Mouse (Mus musculus): Measurements from ENCODE around the gene Fgg. TPM values are rescaled to one million over a fixed set of nuclear protein-coding genes. Genes with fewer than 3 reads are reported as not detected.

The Fgg gene
- polyA plus RNA-seq, 1 experiment from 2014 or later = not detected

DNA sequence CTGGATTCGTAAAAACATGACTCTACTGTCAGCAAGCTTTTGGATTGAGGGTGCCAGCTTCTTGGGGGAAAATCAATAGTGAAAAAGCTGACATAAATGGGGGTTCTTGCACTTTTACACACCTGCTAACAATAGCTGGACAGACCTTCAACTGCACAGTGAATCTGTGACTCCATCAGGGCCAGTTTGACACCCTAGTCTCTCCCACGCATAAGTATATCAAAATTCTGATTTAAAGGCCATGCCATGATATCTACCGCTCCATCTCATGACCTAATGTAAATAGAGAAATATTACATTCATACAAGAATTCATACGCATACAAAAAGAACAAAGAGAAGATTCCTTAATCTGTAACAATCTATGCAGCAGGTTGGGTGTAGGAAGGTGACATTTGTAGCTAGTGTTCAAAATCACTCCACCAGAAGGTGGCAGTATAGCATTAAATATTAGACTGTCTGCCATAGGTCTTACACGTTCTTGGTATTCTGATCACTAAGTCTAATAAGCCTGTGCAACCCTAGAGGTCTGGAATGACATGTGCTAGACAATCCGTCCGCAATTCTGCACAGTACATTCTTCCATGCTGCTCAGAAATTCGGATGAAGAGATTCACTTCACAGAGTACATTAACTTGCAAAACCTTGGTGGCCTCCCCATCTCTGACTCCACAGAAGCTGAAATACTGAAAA is 8.6 kb upstream of the Fgg start:
- Histone ChIP-seq H3K9ac (no peak overlapping the region), H3K36me3 (replicated peaks; ENCODE audit: control insufficient read depth, insufficient read depth) (no peaks in the 10 kb centered on the region), H3K4me3 (replicated peaks; ENCODE audit: low read length) (no peak overlapping the region), H3K9me3 (ENCODE audit: control insufficient read depth, low read length) (no peaks in the 10 kb centered on the region), H3K4me1 (replicated peaks; ENCODE audit: control insufficient read depth, insufficient read depth, low read length) (0 out of 2 replicates have a peak, but pooled peaks cover 10% of the 10 kb centered on the region), H3K27me3 (ENCODE audit: control insufficient read depth, insufficient read depth, low read length) (0 out of 2 replicates have a peak, but pooled peaks cover 6% of the 10 kb centered on the region), H3K4me2 (replicated peaks) (no peak overlapping the region), H3K27ac (no peak overlapping the region)
- 29% methylated on average over 8 of the region's 8 CpGs for WGBS
- DNase-seq (ENCODE audit: low spot score) (peak; percentile 93), ATAC-seq (ENCODE audit: low FRiP score) (peak; percentile 93)

DNA sequence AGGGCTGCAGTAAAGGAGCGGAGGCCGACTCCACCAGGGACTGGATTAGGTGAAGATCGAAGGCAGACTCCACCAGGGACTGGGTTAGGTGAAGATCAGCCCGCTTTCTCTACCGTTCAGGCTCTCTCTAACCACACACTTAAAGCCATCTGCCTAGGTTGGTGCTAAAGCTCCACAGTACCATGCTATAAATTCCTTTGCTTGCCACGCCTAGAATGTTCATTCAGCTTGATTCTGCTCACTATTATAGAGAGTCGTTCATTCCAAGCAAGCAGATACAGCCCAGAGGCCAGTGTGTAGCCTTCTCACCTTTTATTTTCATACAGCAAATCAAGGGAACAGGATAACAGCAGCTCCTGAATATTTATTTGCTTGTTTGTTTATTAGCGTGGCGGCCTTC is 7.5 kb upstream of the Fgg start:
- Histone ChIP-seq H3K27ac (no peak overlapping the region), H3K9ac (no peak overlapping the region), H3K4me2 (replicated peaks) (no peak overlapping the region), H3K4me1 (replicated peaks; ENCODE audit: control insufficient read depth, insufficient read depth, low read length) (0 out of 2 replicates have a peak, but pooled peaks cover 10% of the 10 kb centered on the region), H3K36me3 (replicated peaks; ENCODE audit: control insufficient read depth, insufficient read depth) (no peaks in the 10 kb centered on the region), H3K27me3 (ENCODE audit: control insufficient read depth, insufficient read depth, low read length) (0 out of 2 replicates have a peak, but pooled peaks cover 6% of the 10 kb centered on the region), H3K9me3 (ENCODE audit: control insufficient read depth, low read length) (no peaks in the 10 kb centered on the region), H3K4me3 (replicated peaks; ENCODE audit: low read length) (no peak overlapping the region)
- 83% methylated on average over 9 of the region's 9 CpGs for WGBS
- ATAC-seq (ENCODE audit: low FRiP score) (no peak), DNase-seq (ENCODE audit: low spot score) (no peak)

DNA sequence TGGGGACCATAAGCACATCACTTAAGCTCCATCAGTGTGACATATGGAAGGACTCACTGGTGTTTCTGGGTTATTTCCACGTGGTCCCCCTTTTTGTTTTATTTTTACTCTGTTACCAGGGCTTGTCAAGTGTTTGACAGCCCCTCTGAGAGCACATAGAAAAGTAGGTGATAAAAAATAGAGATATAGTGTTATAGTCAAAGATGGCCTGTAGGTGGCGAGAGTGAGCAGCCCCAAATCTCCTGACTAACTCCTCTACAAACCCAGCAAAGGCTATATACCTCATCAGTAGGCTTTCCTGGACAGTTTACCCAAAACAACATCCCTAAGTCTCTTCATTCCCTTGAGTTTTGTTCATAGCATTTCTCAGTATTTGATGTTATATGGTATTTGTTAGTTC is 5.3 kb upstream of the Fgg start:
- no peak overlapping the region for H3K27ac ChIP-seq
- H3K36me3 ChIP-seq (replicated peaks; ENCODE audit: control insufficient read depth, insufficient read depth) = no peaks in the 10 kb centered on the region
- no peak overlapping the region for H3K9ac ChIP-seq
- no peaks in the 10 kb centered on the region for H3K27me3 ChIP-seq (ENCODE audit: control insufficient read depth, insufficient read depth, low read length)
- 0% methylated on average over 2 of the region's 2 CpGs for WGBS
- H3K9me3 ChIP-seq (ENCODE audit: control insufficient read depth, low read length) = no peaks in the 10 kb centered on the region
- H3K4me3 ChIP-seq (replicated peaks; ENCODE audit: low read length) = no peak overlapping the region
- H3K4me1 ChIP-seq (replicated peaks; ENCODE audit: control insufficient read depth, insufficient read depth, low read length) = 0 out of 2 replicates have a peak, but pooled peaks cover 4% of the 10 kb centered on the region
- ATAC-seq (ENCODE audit: low FRiP score) (no peak), DNase-seq (ENCODE audit: low spot score) (peak; percentile 65)
- H3K4me2 ChIP-seq (replicated peaks) = no peak overlapping the region

DNA sequence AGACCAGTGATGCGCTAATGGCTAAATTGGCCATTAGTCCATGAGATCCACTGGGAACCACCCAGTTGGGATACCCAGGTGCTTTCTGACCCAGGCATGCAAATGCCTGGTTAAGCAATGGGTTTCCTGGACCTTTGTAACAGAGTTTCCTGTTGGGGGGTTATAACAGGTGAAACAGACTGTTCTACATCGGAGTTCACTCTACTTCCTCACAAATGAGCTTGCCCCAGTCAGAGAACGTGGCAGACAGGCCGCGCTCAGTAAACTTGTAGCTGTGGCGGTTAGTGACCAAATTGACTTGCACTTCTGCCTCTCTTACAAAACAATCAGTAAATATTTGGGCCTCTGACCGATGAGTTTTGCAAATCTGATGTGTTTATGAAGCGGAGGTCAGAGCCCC is 4.5 kb upstream of the Fgg start:
- Histone ChIP-seq H3K4me1 (replicated peaks; ENCODE audit: control insufficient read depth, insufficient read depth, low read length) (0 out of 2 replicates have a peak, but pooled peaks cover 4% of the 10 kb centered on the region), H3K4me3 (replicated peaks; ENCODE audit: low read length) (no peak overlapping the region), H3K27ac (no peak overlapping the region), H3K27me3 (ENCODE audit: control insufficient read depth, insufficient read depth, low read length) (no peaks in the 10 kb centered on the region), H3K36me3 (replicated peaks; ENCODE audit: control insufficient read depth, insufficient read depth) (no peaks in the 10 kb centered on the region), H3K9me3 (ENCODE audit: control insufficient read depth, low read length) (no peaks in the 10 kb centered on the region), H3K4me2 (replicated peaks) (no peak overlapping the region), H3K9ac (no peak overlapping the region)
- WGBS = 91% methylated on average over 8 of the region's 8 CpGs
- no peak for ATAC-seq (ENCODE audit: low FRiP score)
- no peak for DNase-seq (ENCODE audit: low spot score)

DNA sequence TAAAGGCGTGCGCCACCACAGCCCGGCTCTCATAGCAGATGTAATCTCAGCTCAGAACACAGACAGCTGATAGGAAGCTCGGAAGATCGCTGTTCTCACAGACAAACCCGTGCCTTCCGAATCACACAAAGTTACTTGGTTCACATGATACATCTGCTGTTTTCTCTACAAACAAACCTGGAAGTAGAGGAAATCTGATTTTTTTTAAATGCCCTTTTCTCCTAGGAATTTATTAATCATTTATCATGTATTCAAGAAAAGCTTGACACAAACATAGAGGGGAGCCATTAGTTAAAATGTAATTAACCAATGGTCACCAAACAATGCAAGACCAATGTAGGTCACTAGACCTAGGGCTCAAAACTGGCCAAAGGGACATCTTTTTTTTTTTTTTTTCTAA is 2.7 kb upstream of the Fgg start:
- no peak overlapping the region for H3K27ac ChIP-seq
- no peaks in the 10 kb centered on the region for H3K27me3 ChIP-seq (ENCODE audit: control insufficient read depth, insufficient read depth, low read length)
- no peak overlapping the region for H3K4me3 ChIP-seq (replicated peaks; ENCODE audit: low read length)
- no peaks in the 10 kb centered on the region for H3K9me3 ChIP-seq (ENCODE audit: control insufficient read depth, low read length)
- no peak overlapping the region for H3K9ac ChIP-seq
- no peaks in the 10 kb centered on the region for H3K36me3 ChIP-seq (replicated peaks; ENCODE audit: control insufficient read depth, insufficient read depth)
- ATAC-seq (ENCODE audit: low FRiP score) (no peak), DNase-seq (ENCODE audit: low spot score) (no peak)
- 94% methylated on average over 7 of the region's 7 CpGs for WGBS
- H3K4me1 ChIP-seq (replicated peaks; ENCODE audit: control insufficient read depth, insufficient read depth, low read length) = no peaks in the 10 kb centered on the region
- H3K4me2 ChIP-seq (replicated peaks) = no peak overlapping the region

DNA sequence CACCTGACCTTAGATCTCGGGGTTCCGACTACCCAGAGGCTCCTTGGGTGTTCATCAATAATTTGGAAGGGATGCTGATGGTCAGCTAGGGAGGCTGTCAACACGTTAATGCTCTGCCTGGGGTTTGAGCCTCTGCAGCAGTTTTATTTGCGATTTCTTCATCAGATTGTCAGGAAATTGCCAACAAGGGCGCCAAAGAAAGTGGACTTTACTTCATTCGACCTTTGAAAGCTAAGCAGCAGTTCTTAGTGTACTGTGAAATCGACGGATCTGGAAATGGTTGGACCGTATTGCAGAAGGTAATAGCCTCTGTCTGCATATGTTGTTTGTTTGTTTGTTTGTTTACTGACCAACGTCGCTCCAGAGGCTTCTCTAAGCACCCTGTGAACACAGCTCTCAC is 2.8 kb downstream of the Fgg start:
- WGBS = 85% methylated on average over 11 of the region's 11 CpGs
- H3K36me3 ChIP-seq (replicated peaks; ENCODE audit: control insufficient read depth, insufficient read depth) = no peaks in the 10 kb centered on the region

DNA sequence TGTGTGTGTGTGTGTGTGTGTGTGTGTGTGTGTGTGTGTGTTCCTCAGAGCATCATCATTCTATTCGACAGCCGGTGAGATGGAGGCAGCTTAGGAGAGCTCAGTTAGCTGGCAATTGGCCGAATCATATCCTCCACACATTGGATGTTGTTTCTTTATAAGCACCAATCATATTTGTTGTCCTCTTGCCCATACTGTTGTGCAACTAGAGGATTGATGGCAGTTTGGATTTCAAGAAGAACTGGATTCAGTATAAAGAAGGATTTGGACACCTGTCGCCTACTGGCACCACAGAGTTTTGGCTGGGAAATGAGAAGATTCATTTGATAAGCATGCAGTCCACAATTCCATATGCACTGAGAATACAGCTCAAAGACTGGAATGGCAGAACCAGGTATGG is 3.6 kb downstream of the Fgg start:
- Histone ChIP-seq H3K4me2 (replicated peaks) (no peak overlapping the region), H3K4me1 (replicated peaks; ENCODE audit: control insufficient read depth, insufficient read depth, low read length) (0 out of 2 replicates have a peak, but pooled peaks cover 4% of the 10 kb centered on the region), H3K27ac (no peak overlapping the region), H3K36me3 (replicated peaks; ENCODE audit: control insufficient read depth, insufficient read depth) (no peaks in the 10 kb centered on the region), H3K4me3 (replicated peaks; ENCODE audit: low read length) (no peak overlapping the region), H3K9me3 (ENCODE audit: control insufficient read depth, low read length) (no peaks in the 10 kb centered on the region), H3K9ac (no peak overlapping the region), H3K27me3 (ENCODE audit: control insufficient read depth, insufficient read depth, low read length) (no peaks in the 10 kb centered on the region)
- DNase-seq (ENCODE audit: low spot score) (no peak), ATAC-seq (ENCODE audit: low FRiP score) (no peak)
- whole genome bisulfite sequencing = 93% methylated on average over 4 of the region's 4 CpGs

More for the DNA sequence above, 2.8 kb downstream of the Fgg start:
- H3K27ac ChIP-seq = no peak overlapping the region
- H3K4me2 ChIP-seq (replicated peaks) = no peak overlapping the region
- no peaks in the 10 kb centered on the region for H3K9me3 ChIP-seq (ENCODE audit: control insufficient read depth, low read length)
- no peaks in the 10 kb centered on the region for H3K27me3 ChIP-seq (ENCODE audit: control insufficient read depth, insufficient read depth, low read length)
- 0 out of 2 replicates have a peak, but pooled peaks cover 4% of the 10 kb centered on the region for H3K4me1 ChIP-seq (replicated peaks; ENCODE audit: control insufficient read depth, insufficient read depth, low read length)
- DNase-seq (ENCODE audit: low spot score) = no peak
- H3K4me3 ChIP-seq (replicated peaks; ENCODE audit: low read length) = no peak overlapping the region
- ATAC-seq (ENCODE audit: low FRiP score) = no peak
- no peak overlapping the region for H3K9ac ChIP-seq

DNA sequence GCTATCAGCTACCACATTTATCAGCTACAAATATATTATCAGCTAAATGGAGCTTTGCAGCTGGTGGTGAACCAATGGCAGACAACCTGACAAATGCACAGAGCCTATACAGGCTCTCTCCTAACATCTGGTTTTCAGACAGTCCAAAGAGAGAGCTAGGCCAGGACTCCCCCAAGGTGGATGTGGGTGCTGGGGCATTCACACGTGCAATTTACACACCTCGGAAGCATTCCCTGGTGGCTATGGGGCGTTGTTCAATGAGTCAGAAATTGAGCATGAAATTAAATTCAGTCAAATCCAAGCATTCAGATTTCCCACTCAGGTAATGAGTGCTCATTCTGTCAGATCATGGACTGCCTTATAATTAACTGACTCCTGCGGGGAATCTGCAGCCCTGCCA is 4.0 kb downstream of the Fgg start:
- H3K4me1 ChIP-seq (replicated peaks; ENCODE audit: control insufficient read depth, insufficient read depth, low read length) = 0 out of 2 replicates have a peak, but pooled peaks cover 4% of the 10 kb centered on the region
- H3K4me2 ChIP-seq (replicated peaks) = no peak overlapping the region
- 59% methylated on average over 4 of the region's 4 CpGs for WGBS
- H3K36me3 ChIP-seq (replicated peaks; ENCODE audit: control insufficient read depth, insufficient read depth) = no peaks in the 10 kb centered on the region
- no peak for ATAC-seq (ENCODE audit: low FRiP score)
- H3K9ac ChIP-seq = no peak overlapping the region
- no peak overlapping the region for H3K27ac ChIP-seq
- no peaks in the 10 kb centered on the region for H3K9me3 ChIP-seq (ENCODE audit: control insufficient read depth, low read length)
- no peak for DNase-seq (ENCODE audit: low spot score)
- no peaks in the 10 kb centered on the region for H3K27me3 ChIP-seq (ENCODE audit: control insufficient read depth, insufficient read depth, low read length)
- H3K4me3 ChIP-seq (replicated peaks; ENCODE audit: low read length) = no peak overlapping the region

DNA sequence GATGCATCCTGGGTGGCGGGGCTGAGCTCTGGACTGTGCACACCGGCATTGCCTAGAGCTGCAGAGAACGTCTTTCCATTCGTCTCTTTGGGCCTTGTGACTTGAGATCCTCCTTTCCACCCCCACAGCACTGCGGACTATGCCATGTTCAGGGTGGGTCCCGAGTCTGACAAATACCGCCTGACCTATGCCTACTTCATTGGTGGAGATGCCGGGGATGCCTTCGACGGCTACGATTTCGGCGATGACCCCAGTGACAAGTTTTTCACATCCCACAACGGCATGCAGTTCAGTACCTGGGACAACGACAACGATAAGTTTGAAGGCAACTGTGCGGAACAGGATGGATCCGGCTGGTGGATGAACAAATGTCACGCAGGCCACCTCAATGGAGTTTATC is 5.1 kb downstream of the Fgg start:
- no peak for DNase-seq (ENCODE audit: low spot score)
- Histone ChIP-seq H3K9me3 (ENCODE audit: control insufficient read depth, low read length) (no peaks in the 10 kb centered on the region), H3K4me3 (replicated peaks; ENCODE audit: low read length) (no peak overlapping the region), H3K9ac (no peak overlapping the region), H3K36me3 (replicated peaks; ENCODE audit: control insufficient read depth, insufficient read depth) (no peaks in the 10 kb centered on the region), H3K4me2 (replicated peaks) (no peak overlapping the region), H3K4me1 (replicated peaks; ENCODE audit: control insufficient read depth, insufficient read depth, low read length) (0 out of 2 replicates have a peak, but pooled peaks cover 4% of the 10 kb centered on the region), H3K27me3 (ENCODE audit: control insufficient read depth, insufficient read depth, low read length) (no peaks in the 10 kb centered on the region), H3K27ac (no peak overlapping the region)
- 94% methylated on average over 19 of the region's 19 CpGs for WGBS
- no peak for ATAC-seq (ENCODE audit: low FRiP score)

Data from hindbrain, embryonic 14.5 days (tissue).